Mouse (Mus musculus) left cerebral cortex, adult 11 months (tissue): ENCODE data around the gene C730034F03Rik.

ENCODE experiments used
- DNase-seq: peaks from one replicate; pipeline ENCODE4 v3.0.0; 2022; ENCODE audit warnings: low spot score

The C730034F03Rik gene

DNA sequence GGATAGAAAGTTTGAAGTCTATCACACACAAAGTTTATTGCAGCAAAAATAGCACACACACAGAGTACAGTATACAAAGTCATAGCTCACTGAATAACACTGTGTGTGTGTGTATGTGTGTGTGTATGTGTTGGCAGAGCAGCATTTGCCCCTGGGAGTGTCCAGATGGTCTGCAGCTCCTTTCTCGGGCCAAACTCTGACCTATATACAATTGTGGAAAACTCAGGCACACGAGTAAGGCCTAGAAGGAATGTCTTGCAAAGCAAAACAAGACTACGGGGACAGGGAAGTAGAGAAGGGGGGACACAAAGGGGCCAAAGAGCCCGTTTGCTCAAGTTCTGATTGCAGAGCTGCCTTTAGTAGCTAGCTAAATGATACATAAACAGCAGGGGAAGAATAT lies 3.6 kb downstream of the C730034F03Rik start:
- DNase-seq = no peak

DNA sequence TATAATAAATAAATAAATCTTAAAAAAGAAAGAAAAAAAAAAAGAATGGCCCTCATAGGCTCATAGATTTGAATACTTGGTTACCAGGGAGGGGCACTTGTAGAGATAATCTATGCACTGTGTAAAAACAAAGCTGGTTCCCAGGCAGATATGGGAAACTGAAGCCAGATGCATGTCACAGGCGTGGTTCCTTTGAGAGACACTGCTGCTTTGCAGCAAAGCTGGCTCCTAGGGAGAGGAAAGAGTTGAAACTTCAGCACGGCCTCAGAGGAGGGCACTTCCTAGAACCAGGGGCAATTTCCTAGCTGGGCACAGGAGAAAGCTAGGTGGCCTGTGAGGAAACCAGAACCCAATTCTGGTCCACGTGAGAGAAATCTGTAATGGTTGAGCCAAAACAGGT lies 4.7 kb downstream of the C730034F03Rik start:
- no peak for DNase-seq

DNA sequence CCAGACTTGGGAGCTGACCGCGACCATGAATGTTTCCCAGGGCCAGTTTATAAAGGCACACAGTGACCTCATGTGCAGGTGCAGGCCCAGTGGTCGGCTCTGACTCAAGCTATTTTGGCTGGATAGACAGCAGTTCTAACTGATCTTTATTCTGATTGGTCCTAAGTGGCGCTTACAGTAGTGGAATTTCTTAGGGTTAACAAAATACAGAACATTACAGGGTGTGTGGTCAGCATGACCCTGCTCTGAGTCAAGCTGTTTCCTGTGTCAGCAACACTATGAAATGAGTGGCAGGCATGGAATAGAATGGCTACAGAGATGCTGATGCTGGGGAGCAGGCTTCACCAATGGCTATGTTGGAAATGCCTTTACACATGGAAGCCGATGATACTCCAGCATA lies 6.5 kb downstream of the C730034F03Rik start:
- DNase-seq = no peak

DNA sequence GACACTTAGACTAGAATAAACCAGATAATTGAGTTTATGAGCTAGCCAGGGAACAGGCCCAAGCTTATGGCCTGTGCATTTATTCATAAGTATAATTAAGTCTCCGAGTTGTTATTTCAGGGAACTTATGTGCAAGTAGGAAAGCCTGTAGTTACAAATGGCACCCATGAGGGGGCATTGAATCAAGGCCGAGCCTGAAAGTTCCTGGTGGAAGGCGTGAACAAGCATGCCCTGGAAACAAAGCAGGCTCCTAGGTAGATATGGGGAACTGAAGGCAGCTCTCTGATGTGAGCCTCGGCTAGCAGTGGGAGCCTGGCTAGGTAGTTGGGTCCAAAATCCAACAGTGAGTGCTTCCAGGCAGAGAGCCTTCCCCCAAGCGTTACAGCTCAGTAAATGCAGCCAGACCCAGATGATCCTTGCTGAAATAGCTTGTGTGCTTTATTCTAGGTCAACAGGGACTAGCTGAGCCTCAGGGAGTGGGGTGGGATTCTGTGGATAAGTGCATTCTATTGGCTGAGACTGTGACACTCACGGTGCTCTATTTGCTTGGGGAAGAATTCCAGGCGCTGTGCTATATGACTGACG lies 13.2 kb downstream of the C730034F03Rik start:
- DNase-seq = no peak

DNA sequence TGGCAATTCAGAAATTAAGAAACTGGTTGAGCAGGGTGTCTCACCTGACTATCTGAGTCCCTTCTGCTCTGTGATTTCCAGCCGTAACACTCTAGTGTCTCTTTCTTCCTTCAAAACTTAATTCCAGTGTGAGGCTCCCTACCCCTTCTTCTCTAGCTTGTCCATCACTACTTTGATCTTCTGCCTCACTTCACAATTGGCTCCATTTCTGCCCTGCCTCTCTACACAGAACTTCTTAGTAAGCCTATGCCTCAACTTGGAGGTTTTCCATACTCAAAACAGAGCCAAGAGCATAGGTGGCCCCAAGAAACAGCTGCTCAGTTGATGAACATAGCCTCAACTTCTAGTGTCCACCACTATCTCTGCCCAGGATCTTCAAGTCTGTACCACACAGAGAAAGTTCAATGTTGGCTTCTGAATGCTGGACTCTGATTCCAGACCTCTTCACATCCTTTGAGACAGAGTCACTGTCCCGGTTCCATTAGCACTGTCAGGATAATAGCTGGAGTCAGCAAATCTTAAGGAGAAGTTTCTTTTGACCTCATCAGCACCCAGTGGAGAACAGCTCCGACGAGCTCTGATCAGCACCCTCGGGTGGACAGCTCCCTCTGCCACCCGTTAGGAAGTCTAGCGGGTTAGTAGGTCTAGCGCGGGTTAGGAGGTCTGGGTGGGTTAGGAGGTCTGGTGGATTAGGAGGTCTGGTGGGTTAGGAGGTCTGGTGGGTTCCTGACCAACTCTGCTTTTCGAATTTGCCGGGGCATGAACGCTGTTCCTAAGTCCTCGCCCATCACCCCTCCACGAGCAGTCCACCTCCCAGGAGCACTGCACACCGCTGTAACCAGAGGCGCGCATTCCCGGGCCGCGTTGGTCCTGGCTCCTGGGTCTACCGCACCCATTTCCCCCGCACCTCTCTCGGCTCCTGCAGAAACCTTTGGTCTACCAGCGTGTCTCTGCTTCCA lies 23.8 kb downstream of the C730034F03Rik start:
- DNase-seq = no peak

DNA sequence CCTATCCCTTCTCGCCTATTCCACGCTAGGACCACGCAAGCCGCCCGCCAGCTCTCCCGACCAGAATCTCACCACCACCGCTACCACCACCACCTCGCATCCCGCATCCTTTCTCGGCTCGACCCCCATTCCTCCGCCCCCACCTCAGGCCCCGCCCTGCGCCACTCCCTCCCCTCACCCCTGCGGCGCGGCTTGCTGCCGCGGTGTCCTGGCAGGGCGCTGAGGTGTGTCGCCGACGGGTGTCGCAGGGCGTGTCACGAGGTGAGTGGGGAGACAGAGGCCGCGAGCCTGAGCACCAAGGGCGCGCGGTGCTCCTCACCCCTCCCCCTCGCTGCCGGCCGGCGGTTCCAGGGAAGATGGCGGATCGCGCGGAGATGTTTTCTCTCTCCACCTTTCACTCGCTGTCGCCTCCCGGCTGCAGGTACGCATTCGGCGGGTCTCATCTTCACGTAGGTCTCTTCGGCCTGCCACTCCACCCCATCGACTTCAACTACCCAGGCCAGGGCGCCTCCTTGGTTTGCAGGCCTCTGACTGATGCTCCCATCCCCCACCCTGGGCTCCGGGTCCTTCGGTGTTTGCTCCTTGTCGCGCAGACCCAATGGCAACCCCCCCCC lies 24.6 kb downstream of the C730034F03Rik start, which contains the start of gene Mapk8ip2:
Mapk8ip2 (plus strand) TSS at position 49 of the 614 bp plus-strand sequence.
- no peak for DNase-seq

DNA sequence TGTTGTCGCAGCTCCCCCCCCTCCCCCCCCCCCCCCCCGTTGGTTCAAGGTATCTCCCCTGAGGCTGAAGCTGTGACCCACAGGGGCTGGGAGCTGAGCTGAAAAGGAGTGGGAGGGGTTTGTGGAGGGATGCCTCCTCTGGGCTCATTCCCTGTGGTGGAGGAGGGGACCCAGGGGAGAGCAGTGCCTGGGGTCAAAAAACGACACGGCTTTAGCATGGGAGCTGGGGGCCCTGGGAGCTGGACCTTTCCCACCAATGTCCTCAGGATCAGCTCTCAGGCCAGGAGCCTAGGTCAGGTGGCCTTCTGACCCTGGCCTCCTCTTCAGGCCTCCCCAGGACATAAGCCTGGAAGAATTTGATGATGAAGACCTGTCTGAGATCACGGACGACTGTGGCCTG lies 25.5 kb downstream of the C730034F03Rik start:
- DNase-seq = no peak

DNA sequence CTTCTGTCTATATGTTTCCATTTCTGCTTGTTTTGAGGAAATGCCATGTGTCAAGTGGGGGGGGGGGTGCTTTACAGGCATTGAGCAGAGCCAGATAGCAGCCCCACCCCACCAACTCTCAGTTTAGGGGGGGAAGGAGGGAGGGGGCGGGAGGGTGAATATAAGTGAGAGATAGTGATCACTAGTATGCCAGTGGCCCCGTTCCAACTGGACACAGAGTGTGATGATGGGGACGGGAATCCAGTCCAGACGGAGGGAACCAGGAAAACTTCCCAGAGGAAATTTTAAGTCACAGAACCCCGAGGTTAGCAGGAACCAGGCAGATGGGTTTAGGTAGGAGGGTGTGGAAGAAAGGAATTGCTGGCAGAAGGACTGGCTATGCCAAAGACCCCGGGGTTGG lies 26.3 kb downstream of the C730034F03Rik start:
- DNase-seq = no peak

DNA sequence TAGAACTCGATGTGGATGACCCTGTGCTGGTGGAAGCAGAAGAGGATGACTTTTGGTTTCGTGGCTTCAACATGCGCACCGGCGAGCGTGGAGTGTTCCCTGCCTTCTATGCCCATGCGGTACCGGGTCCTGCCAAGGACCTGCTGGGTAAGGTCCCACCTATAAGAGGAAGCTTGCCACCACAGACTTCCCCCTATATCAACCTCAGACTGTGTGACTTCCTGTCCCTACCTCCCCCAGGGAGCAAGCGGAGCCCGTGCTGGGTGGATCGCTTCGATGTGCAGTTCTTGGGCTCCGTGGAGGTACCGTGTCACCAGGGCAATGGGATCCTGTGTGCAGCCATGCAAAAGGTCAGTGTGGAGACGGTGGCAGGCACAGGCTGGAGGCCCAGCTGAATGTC lies 29.6 kb downstream of the C730034F03Rik start:
- DNase-seq = no peak

DNA sequence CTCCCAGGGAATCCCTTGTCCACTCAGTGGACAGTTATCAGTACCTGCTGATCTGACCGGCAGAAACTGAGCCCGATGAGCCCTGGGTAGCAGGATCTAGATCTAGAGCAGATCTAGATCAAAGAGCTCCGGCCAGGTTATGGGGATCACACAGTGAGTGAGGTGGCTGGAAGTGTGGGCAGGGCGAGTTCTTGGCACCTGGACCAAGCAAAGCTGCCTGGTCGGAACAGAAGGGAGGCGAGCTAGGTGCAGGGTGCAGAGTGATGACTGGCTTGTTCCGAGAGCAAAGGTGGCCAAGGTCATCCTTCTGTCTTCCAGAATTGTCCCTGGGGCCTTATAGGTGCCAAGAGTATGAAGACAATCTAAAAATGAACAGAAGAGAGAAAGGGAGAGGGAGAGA lies 30.4 kb downstream of the C730034F03Rik start:
- DNase-seq = no peak

DNA sequence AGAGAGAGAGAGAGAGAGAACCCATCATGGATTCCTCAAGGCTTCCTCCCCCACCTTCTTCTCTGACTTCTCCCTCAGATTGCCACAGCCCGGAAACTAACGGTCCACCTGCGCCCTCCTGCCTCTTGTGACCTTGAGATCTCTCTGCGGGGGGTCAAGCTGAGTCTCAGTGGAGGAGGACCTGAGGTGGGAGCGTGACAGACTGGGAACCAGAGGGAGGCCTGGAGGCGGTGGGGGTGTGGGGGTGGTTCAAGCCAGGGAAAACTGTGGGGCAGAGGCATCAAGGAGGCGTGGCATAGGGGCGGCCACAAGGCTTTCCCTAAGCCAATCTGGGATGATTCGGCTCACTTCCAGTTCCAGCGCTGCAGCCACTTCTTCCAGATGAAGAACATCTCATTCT lies 30.9 kb downstream of the C730034F03Rik start:
- DNase-seq = no peak

DNA sequence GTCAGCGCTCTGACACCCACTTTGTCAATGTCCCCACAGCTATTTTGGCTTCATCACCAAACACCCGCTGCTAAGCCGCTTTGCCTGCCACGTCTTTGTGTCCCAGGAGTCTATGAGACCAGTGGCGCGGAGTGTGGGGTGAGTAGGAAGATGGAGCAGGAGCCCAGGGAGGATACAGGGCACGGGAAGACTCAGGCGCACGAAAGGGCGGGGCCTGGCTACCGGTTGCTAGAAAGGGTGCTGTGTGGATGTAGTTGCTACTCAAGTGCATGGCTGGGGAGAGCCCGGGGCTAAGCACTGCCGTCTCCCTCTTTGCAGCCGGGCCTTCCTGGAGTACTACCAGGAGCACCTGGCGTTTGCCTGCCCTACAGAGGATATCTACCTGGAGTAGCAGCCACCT lies 31.9 kb downstream of the C730034F03Rik start:
- DNase-seq = no peak

DNA sequence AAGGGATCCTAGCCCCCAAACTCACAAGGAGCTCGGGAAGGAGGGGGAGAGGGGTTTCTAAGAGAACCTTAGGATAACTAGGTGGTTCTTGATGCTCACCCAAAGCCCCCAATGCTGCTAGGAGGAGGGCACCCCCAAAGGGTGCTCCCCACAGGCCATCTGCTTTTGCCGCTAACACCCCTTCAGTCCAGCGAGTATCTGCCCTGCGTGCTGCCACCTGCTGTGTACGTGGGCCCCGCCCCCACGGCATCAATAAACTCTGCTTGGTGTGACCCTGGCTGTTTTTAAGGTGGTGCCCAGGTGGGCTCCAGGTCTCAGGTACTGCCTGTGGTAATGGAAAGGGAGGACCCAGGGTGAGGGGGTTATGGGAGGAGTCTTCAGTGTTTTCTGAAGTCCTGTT lies 32.8 kb downstream of the C730034F03Rik start:
- no peak for DNase-seq

DNA sequence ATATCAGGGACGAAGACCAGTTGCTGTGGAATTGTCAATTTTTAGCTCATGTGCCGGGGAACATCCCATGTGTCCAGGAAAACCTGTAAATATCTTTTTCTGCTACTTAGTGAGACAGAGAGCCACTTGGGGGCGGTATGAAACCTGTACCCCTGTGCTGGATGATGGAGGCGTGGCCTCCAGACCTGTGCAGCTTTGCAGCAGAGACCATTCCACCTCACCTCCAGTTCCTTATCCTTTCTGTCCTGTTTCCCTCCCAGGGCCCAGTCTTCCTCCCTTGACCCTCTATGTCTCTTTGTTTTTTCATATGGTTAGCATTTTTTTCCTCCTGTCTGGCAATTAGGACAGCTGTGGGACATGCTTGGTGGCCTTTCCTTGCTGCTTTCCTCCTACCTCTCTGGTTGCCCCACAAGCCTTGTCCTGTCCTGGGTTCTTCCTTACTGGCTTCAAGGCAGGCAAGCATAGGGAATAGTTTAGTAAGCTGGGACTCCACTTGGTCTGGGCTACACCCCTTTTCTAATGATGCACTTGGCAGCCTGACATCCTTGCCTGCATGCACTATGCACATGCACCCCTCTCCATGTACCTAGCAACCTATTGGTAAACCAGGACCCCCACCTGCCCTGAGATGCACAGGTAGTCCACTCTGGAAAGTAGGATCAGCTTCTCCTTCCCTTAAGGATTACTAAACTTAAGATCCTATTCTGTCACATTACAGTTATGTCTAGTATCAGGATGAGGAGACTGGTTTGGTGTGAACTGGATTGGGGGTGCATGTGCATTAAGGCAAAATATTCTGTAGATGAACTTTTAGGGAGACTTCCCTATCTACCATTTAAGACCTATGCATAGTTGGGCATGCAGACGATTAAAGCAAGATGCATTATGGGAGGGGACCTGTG lies 34.2 kb downstream of the C730034F03Rik start:
- no peak for DNase-seq

DNA sequence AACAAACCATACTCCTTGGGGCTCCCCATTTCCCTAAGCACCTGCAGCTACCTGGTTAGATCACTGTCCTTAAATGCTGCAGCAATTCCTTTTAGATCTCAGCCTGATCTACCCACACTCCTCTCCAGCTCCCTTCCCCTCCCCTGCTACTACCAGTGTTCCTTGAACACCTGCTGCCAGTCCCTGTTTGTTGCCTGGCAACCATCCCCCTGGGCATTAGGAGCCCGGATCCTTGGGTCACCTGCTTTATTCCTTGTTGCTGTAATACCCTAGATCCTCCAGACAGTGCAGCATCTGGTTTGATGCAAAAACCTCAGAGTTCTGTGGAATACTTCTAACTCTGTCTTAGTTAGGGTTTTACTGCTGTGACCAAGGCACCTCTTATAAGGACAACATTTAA lies 35.7 kb downstream of the C730034F03Rik start:
- no peak for DNase-seq

DNA sequence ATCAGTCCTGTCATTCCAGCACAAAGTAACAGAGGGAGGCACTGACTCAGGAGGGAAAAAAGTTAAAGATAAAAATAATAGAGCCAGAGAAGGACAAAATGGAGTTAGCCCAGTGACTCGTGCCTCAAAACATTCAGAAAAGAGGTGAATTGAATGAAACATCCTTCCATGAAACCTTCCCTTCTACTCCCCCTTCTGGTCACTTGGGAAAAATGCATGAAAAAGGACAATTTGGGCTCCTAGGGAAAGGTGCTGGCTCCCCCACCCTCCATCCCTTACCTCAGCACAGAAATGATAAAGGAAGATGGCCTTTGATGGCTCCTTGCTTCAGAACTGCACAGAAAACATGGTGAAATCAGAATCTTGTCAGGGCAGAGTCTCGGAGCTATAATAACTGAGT lies 39.2 kb downstream of the C730034F03Rik start:
- DNase-seq = no peak

DNA sequence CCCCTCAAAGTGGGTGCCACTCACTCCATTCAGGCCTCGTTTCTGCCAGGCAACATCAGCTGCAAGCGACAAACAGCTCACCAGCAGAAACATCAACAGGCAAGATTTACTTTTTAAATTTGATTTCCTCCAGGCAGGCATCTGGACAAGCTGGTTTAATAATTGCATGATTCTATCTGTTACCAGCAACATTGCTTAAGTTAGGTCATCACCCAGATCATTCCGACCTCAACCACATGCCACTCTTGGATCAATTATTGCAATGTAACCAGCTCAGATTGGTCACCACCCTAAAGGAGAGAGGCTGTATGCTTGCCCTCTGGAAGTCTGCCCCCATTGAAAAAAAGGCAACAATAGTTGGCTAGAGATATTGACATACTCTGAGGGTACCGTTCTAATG lies 42.1 kb downstream of the C730034F03Rik start:
- DNase-seq = no peak

DNA sequence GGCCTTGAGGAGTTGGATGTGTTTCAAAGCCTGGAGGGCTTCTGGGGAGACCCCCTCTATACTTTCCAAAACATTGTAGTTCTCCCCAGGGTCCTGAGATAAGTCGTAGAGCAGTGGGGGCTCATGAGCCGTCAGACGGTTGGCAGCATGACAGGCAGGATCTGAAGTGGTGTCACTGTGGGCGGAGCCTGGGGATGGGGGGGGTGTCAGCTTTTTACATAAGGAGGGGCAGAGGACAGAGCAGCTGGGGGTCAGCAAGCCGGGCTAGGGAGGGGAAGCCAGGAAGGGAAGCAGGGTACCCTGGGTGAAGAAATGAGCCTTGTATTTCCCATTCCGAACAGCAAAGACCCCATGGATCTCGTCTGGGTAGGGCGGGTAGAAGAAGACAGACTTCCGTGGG lies 44.0 kb downstream of the C730034F03Rik start:
- no peak for DNase-seq

DNA sequence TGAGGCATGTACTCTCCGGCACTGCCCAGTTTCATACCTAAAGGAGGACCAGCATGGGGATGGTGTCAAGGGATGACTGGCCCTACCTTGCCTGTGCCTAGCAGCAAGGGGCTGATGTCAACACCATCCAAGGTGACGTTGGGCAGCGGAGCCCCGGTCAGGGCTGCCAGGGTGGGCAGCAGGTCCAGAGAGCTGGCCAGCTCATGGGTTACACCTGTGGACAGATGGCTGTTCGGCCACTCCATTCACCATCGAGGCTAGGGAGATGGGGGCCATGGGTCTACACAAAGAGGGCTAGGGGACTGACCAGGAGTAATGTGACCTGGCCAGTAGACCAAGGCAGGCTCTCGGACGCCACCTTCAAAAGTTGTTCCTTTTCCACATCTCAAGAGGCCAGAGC lies 44.5 kb downstream of the C730034F03Rik start:
- no peak for DNase-seq

DNA sequence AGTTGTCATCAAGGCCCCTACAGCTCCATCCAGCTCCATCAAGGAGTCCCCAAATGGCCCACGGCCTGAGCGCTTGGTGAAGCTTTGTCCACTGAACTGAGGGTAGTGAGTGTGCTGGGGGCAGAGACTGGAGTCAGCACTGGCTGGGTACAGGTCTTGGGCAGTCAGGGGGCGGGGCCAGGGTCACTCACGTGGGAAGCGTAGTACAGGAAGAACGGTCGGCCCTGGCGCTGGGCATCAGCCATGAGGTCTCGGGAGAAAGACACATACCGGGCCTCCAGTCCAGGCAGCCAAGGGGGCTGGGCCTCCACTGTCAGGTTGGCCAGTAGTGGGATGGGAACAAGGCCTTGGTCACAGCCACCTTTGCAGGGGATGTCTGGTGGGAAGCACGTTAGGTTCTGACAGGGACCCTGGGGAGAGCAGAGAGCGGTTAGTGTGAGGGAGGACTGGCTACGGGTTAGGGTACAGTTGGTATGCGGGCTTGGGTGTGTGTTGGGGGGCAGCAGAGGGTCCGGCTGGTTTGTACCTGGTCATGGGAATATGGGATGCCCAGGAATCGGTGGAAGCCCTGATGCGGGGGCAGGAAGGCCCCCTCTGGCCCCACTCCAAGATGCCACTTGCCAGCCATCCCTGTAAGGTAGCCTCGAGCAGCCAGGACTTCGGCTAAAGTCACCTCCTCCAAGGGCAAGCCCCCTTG lies 45.4 kb downstream of the C730034F03Rik start:
- DNase-seq = no peak

DNA sequence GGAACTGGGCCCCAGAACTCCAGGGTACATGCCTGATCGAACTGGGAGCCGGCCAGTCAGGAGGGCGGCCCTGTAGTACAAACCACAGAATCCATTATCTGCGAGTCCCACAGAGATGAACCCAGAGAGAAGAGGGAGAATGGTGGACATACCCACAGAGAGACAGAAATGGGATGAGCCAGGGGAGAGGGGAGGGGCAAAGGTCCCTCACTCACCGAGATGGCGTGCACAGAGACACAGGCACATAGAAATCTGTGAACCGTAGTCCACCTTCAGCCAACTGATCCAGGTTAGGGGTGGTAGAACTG lies 45.9 kb downstream of the C730034F03Rik start:
- no peak for DNase-seq
